Mouse (Mus musculus): ENCODE measurements around the gene Fignl1. TPM values are rescaled to one million over a fixed set of nuclear protein-coding genes. Genes with fewer than 3 reads are reported as not detected.

Gene Fignl1
- total and polyA plus RNA-seq, 3 experiments = 82.8 to 189 (median 98.5) TPM

DNA sequence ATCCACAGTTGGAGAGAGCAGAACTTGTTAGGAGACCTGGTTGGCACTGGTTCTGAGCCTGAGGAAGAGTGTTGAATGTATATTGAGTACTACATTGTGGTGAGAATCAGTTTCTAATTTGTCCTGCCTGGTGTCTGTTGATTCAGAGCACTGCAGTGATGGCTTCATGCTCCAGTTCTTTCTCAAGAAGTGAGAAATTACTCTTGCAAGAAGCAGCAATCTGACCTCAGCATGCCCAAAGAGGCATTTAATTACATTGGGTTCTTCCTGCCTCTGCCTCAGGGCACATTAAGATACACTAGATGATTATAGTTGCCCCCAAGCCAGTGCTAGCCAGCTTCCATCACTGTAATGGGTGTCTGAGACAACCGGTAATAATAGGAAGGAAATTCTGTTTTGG is 49.9 kb downstream of the Fignl1 start:
- Histone ChIP-seq H3K4me1 (ENCODE audit: control insufficient read depth in 1 of 2, insufficient read depth in 2 of 2) (peaks cover 16 to 95% of the 10 kb centered on the region in 2 experiments), H3K27ac (ENCODE audit: insufficient read depth, low read depth) (no peak overlapping the region), H3K27me3 (replicated peaks) (no peaks in the 10 kb centered on the region), H3K79me2 (replicated peaks; ENCODE audit: control insufficient read depth, extremely low read depth, insufficient read depth, poor library complexity, severe bottlenecking) (no peaks in the 10 kb centered on the region; the same call in 1 of the 2 replicates), H3K9me3 (replicated peaks; ENCODE audit: low read length) (no peaks in the 10 kb centered on the region), H3K4me3 (replicated peaks in 1 of 3; ENCODE audit: low read depth in 2 of 3, low read length in 2 of 3, poor library complexity in 1 of 3) (no peak overlapping the region), H3K4me2 (ENCODE audit: insufficient read depth, low read depth, poor library complexity, severe bottlenecking) (no peak overlapping the region), H3K36me3 (replicated peaks in 1 of 2; ENCODE audit: control insufficient read depth in 1 of 2, insufficient read depth in 1 of 2, low read length in 1 of 2) (peaks cover 68 to 87% of the 10 kb centered on the region in 2 experiments), H3K9ac (ENCODE audit: insufficient read depth, low read depth) (no peak overlapping the region)
- dilution Hi-C loops (cut with MboI; ENCODE audit: extremely low pct_ligation_motif_present, extremely low pct_unique_long_range_greater_than_20kb, low sequenced_read_pairs) (no loop called here), in situ Hi-C loops (cut with MboI; ENCODE audit: low pct_ligation_motif_present, low pct_unique_long_range_greater_than_20kb, low sequenced_read_pairs) (no loop called here)
- DNase-seq (ENCODE audit: extremely low read depth) = no peak
- TF ChIP-seq GABPA (IDR thresholded peaks at IDR 0.05; ENCODE audit: insufficient replicate concordance, low read depth, low read length) = no peak
- TF ChIP-seq ZC3H11A (IDR thresholded peaks at IDR 0.05; ENCODE audit: low read depth, low read length) = no peak
- no peak for TF ChIP-seq ZMIZ1 (IDR thresholded peaks at IDR 0.05; ENCODE audit: low read depth, low read length)
- no peak for TF ChIP-seq MXI1 (IDR thresholded peaks at IDR 0.05; ENCODE audit: low read depth, low read length)
- no peak for TF ChIP-seq SMC3 (IDR thresholded peaks at IDR 0.05; ENCODE audit: low read depth, low read length)
- no peak for TF ChIP-seq SIN3A (IDR thresholded peaks at IDR 0.05; ENCODE audit: low read length)
- TF ChIP-seq ZNF384 (IDR thresholded peaks at IDR 0.05; ENCODE audit: low read depth, low read length) = no peak
- TF ChIP-seq JUN (IDR thresholded peaks at IDR 0.05; ENCODE audit: insufficient read depth, low read depth, low read length) = no peak
- no peak for TF ChIP-seq PAX5 (IDR thresholded peaks at IDR 0.05; ENCODE audit: low read length)
- no peak for TF ChIP-seq MAX (IDR thresholded peaks at IDR 0.05; ENCODE audit: low read length)
- TF ChIP-seq JUND (conservative IDR thresholded peaks at IDR 0.05; ENCODE audit: low read depth, low read length) = no peak
- TF ChIP-seq MAFK (IDR thresholded peaks at IDR 0.05; ENCODE audit: insufficient replicate concordance, low read length) = no peak
- no peak for TF ChIP-seq MAZ (IDR thresholded peaks at IDR 0.05; ENCODE audit: low read depth, low read length)
- no peak for TF ChIP-seq POLR2A (IDR thresholded peaks at IDR 0.05; ENCODE audit: low read depth, low read length)
- TF ChIP-seq RAD21 (IDR thresholded peaks at IDR 0.05; ENCODE audit: low read depth, low read length) = no peak

DNA sequence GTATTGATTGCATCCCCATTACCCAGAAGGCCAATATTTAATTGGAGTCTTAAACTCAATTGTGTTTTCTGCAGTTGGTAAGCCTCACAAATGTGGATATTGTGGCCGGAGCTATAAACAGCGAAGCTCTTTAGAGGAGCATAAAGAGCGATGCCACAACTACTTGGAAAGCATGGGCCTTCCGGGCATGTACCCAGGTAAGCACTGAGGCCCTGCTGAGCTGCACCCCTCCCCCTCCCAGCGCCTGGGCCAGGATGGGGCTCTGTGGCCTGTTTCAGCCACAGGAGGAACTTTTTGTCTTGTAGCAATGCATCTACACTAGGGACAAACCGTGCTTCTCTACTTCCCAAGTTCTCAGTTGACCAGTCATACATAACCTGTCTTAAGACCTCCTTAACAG is 50.6 kb downstream of the Fignl1 start:
- peak overlapping the region; percentile 13 for H3K27ac ChIP-seq (ENCODE audit: insufficient read depth, low read depth)
- H3K4me3 ChIP-seq (replicated peaks in 1 of 3; ENCODE audit: low read depth in 2 of 3, low read length in 2 of 3, poor library complexity in 1 of 3) = no peak overlapping the region
- peaks cover 68 to 86% of the 10 kb centered on the region in 2 experiments for H3K36me3 ChIP-seq (replicated peaks in 1 of 2; ENCODE audit: control insufficient read depth in 1 of 2, insufficient read depth in 1 of 2, low read length in 1 of 2)
- no peaks in the 10 kb centered on the region for H3K9me3 ChIP-seq (replicated peaks; ENCODE audit: low read length)
- in situ Hi-C loops (cut with MboI; ENCODE audit: low pct_ligation_motif_present, low pct_unique_long_range_greater_than_20kb, low sequenced_read_pairs) = no loop called here
- DNase-seq (ENCODE audit: extremely low read depth) = no peak
- H3K4me2 ChIP-seq (ENCODE audit: insufficient read depth, low read depth, poor library complexity, severe bottlenecking) = no peak overlapping the region
- no peak for TF ChIP-seq TCF12 (IDR thresholded peaks at IDR 0.05; ENCODE audit: low read depth, low read length)
- TF ChIP-seq EP300 (IDR thresholded peaks at IDR 0.05; ENCODE audit: low read length) = no peak
- TF ChIP-seq MAFK (IDR thresholded peaks at IDR 0.05; ENCODE audit: insufficient replicate concordance, low read length) = no peak
- no peak for TF ChIP-seq E2F4 (IDR thresholded peaks at IDR 0.05; ENCODE audit: insufficient replicate concordance, low read depth, low read length)
- TF ChIP-seq ELF1 (IDR thresholded peaks at IDR 0.05; ENCODE audit: low read depth, low read length) = no peak
- no peak for TF ChIP-seq RAD21 (IDR thresholded peaks at IDR 0.05; ENCODE audit: low read depth, low read length)
- TF ChIP-seq ZKSCAN1 (IDR thresholded peaks at IDR 0.05; ENCODE audit: borderline replicate concordance, low read depth, low read length) = no peak
- no peak for TF ChIP-seq RCOR1 (conservative IDR thresholded peaks at IDR 0.05; ENCODE audit: low read depth, low read length)
- TF ChIP-seq UBTF (IDR thresholded peaks at IDR 0.05; ENCODE audit: low read depth, low read length) = no peak
- TF ChIP-seq IRF4 (IDR thresholded peaks at IDR 0.05; ENCODE audit: low read depth, low read length) = no peak
- no peak for TF ChIP-seq POLR2A (IDR thresholded peaks at IDR 0.05; ENCODE audit: low read depth, low read length)
- no peak for TF ChIP-seq KAT2A (IDR thresholded peaks at IDR 0.05; ENCODE audit: insufficient replicate concordance, low read length)
- H3K9ac ChIP-seq (ENCODE audit: insufficient read depth, low read depth) = no peak overlapping the region
- dilution Hi-C loops (cut with MboI; ENCODE audit: extremely low pct_ligation_motif_present, extremely low pct_unique_long_range_greater_than_20kb, low sequenced_read_pairs) = no loop called here
- no peaks in the 10 kb centered on the region for H3K27me3 ChIP-seq (replicated peaks)
- no peaks in the 10 kb centered on the region; the same call in 1 of the 2 replicates for H3K79me2 ChIP-seq (replicated peaks; ENCODE audit: control insufficient read depth, extremely low read depth, insufficient read depth, poor library complexity, severe bottlenecking)
- peaks cover 10 to 95% of the 10 kb centered on the region in 2 experiments for H3K4me1 ChIP-seq (ENCODE audit: control insufficient read depth in 1 of 2, insufficient read depth in 2 of 2)
